8 mouse cellular contexts compared by ENCODE assay signal in genomic region chr2:30983024-30983423, GRCm38 (mm10). TPM values are rescaled to one million over a fixed set of nuclear protein-coding genes. Genes with fewer than 3 reads are reported as not detected.
DNase-seq lines count a peak whose midpoint lies in the region; ATAC-seq and TF ChIP-seq lines count a peak whose summit lies in the region.

No protein-coding gene starts in this region.

- peak overlapping the region; percentile 77; the same call in 1 of the 2 replicates for H3K9ac ChIP-seq in forebrain, embryonic 13.5 days
- peak overlapping the region; percentile 82 for H3K9ac ChIP-seq in liver, embryonic 14.5 days (replicated peaks)

- no peak for ATAC-seq in forebrain, embryonic 13.5 days
- no peak for ATAC-seq in liver, embryonic 14.5 days (ENCODE audit: insufficient read depth)

- no peak for TF ChIP-seq CTCF in C2C12 (IDR thresholded peaks at IDR 0.05; ENCODE audit: control insufficient read depth, insufficient read depth, insufficient read length)
- TF ChIP-seq CTCF in liver, embryonic 14.5 days (IDR thresholded peaks at IDR 0.05; ENCODE audit: low read depth): no peak

- peaks cover 38% of the 10 kb centered on the region for H3K4me1 ChIP-seq in heart, embryonic 10.5 days
- H3K4me1 ChIP-seq in forebrain, embryonic 13.5 days: peaks cover 25% of the 10 kb centered on the region
- peaks cover 8 to 10% of the 10 kb centered on the region in 2 experiments; a peak in 3 of 4 replicates for H3K4me1 ChIP-seq in liver, embryonic 14.5 days (replicated peaks; ENCODE audit: control insufficient read depth in 2 of 2, insufficient read depth in 2 of 2, low read length in 1 of 2)

- H3K27me3 ChIP-seq in heart, embryonic 10.5 days (ENCODE audit: insufficient read depth, poor library complexity, severe bottlenecking): no peaks in the 10 kb centered on the region
- no peaks in the 10 kb centered on the region for H3K27me3 ChIP-seq in C2C12 (ENCODE audit: control insufficient read depth, insufficient read depth, insufficient read length)
- H3K27me3 ChIP-seq in forebrain, embryonic 13.5 days: no peaks in the 10 kb centered on the region
- H3K27me3 ChIP-seq in liver, embryonic 14.5 days (ENCODE audit: control insufficient read depth, insufficient read depth, low read length): no peaks in the 10 kb centered on the region

- no peak for TF ChIP-seq EP300 in liver, embryonic 14.5 days (IDR thresholded peaks at IDR 0.05; ENCODE audit: low read depth)

- H3K36me3 ChIP-seq in heart, embryonic 10.5 days: peaks cover 21% of the 10 kb centered on the region
- H3K36me3 ChIP-seq in C2C12 (ENCODE audit: control insufficient read depth, insufficient read depth): peaks cover 24% of the 10 kb centered on the region
- peaks cover 20% of the 10 kb centered on the region for H3K36me3 ChIP-seq in forebrain, embryonic 13.5 days (ENCODE audit: poor library complexity, severe bottlenecking)
- no peaks in the 10 kb centered on the region; the same call in none of the 2 replicates for H3K36me3 ChIP-seq in liver, embryonic 14.5 days (replicated peaks; ENCODE audit: control insufficient read depth, insufficient read depth, low read depth)

- H3K79me3 ChIP-seq in C2C12 (ENCODE audit: low read depth): peaks cover 14% of the 10 kb centered on the region

- WGBS in heart, embryonic 10.5 days: 50% methylated on average over 7 of the region's 7 CpGs
- WGBS in forebrain, embryonic 13.5 days: 48% methylated on average over 7 of the region's 7 CpGs
- WGBS in liver, embryonic 14.5 days (ENCODE audit: insufficient replicate concordance): 59% methylated on average over 7 of the region's 7 CpGs

- H3K4me3 ChIP-seq in heart, embryonic 10.5 days: peak overlapping the region; percentile 85
- H3K4me3 ChIP-seq in C2C12 (ENCODE audit: insufficient read depth, poor library complexity, severe bottlenecking): peak overlapping the region; percentile 63
- H3K4me3 ChIP-seq in forebrain, embryonic 13.5 days: peak overlapping the region; percentile 83
- H3K4me3 ChIP-seq in liver, embryonic 14.5 days (ENCODE audit: insufficient read depth in 1 of 2, low read depth in 2 of 2, low read length in 2 of 2): peak overlapping the region; percentile 60 to 88; a peak in 3 of 4 replicates

- H3ac ChIP-seq in C2C12 (ENCODE audit: control insufficient read depth, insufficient read length, low read depth): no peak overlapping the region

- DNase-seq in heart, embryonic 10.5 days (ENCODE audit: low spot score): no peak
- no peak for DNase-seq in heart, postnatal 10 days
- no peak for DNase-seq in liver, embryonic 14.5 days (ENCODE audit: low read depth in 3 of 3, low spot score in 3 of 3)
- peak; percentile 11 for DNase-seq in thymus, postnatal 25 days
- DNase-seq in gastrocnemius, postnatal 14 days: no peak
- no peak for DNase-seq in right cerebral cortex, adult 2 months (ENCODE audit: low spot score in 2 of 2)

- H3K27ac ChIP-seq in heart, embryonic 10.5 days: peak overlapping the region; percentile 85; the same call in 1 of the 2 replicates
- no peak overlapping the region for H3K27ac ChIP-seq in forebrain, embryonic 13.5 days
- H3K27ac ChIP-seq in liver, embryonic 14.5 days: no peak overlapping the region

- intact Hi-C loops in heart, postnatal 10 days (cut with DNase I): no loop called here
- intact Hi-C loops in gastrocnemius, postnatal 14 days (cut with DNase I; ENCODE audit: low total_unique reads): no loop called here

- H3K9me3 ChIP-seq in heart, embryonic 10.5 days: no peaks in the 10 kb centered on the region
- H3K9me3 ChIP-seq in forebrain, embryonic 13.5 days (replicated peaks): no peaks in the 10 kb centered on the region
- no peaks in the 10 kb centered on the region for H3K9me3 ChIP-seq in liver, embryonic 14.5 days (ENCODE audit: control insufficient read depth, low read length)

- peaks cover 43% of the 10 kb centered on the region for H3K79me2 ChIP-seq in C2C12 (ENCODE audit: control insufficient read depth, insufficient read depth)

- H3K4me2 ChIP-seq in forebrain, embryonic 13.5 days: peak overlapping the region; percentile 80
- peak overlapping the region; percentile 85 for H3K4me2 ChIP-seq in liver, embryonic 14.5 days (ENCODE audit: low read depth)

TF ChIP-seq in C2C12, 6 proteins besides CTCF, POLR2A, EP300 and RAD21:
- TF ChIP-seq MAX (IDR thresholded peaks at IDR 0.05) (no peak), USF1 (IDR thresholded peaks at IDR 0.05; ENCODE audit: low read depth) (no peak), CEBPB (IDR thresholded peaks at IDR 0.05; ENCODE audit: low read depth) (no peak), FOSL1 (IDR thresholded peaks at IDR 0.05; ENCODE audit: insufficient read depth, low read length, poor library complexity, severe bottlenecking) (no peak), MYOD1 (IDR thresholded peaks at IDR 0.05; ENCODE audit: control insufficient read depth, insufficient read length, low read depth) (no peak), MYOG (IDR thresholded peaks at IDR 0.05; ENCODE audit: control insufficient read depth, extremely low read depth, insufficient read length) (no peak)
TF ChIP-seq in C2C12: peak in this region for 0.

RNA-seq across cellular contexts. Expression of gene Usp20, which starts 0.9 kb away (rescaled TPM):
- polyA plus RNA-seq in heart, embryonic 10.5 days (2016; fragmentation: Nextera tagmentation; extraction: Ambion mirVana): 15.7 and 21.5 TPM in 2 replicates
- total RNA-seq in heart, postnatal 10 days (2021): 10 to 100 TPM; 58.5 to 61.1 TPM
- polyA plus RNA-seq in C2C12 (2012; fragmentation: generic; extraction: Trizol): 26.4 TPM
- polyA plus RNA-seq in forebrain, embryonic 13.5 days (2015; fragmentation: Nextera tagmentation; extraction: Ambion mirVana): 34.6 and 35.2 TPM in 2 replicates
- 2.5 and 2.7 TPM in 2 replicates for polyA plus RNA-seq in liver, embryonic 14.5 days (2012; rRNA removed)
- 2.7 and 3.2 TPM in 2 replicates for polyA plus RNA-seq in liver, embryonic 14.5 days (2014; fragmentation: Nextera tagmentation; extraction: Ambion mirVana)
- 10 to 100 TPM; 11.6 to 13.1 TPM for total RNA-seq in gastrocnemius, postnatal 14 days (2021)

RNA-seq across cellular contexts. Expression of gene BC005624, which starts 1.0 kb away (rescaled TPM):
- polyA plus RNA-seq in heart, embryonic 10.5 days (2016; fragmentation: Nextera tagmentation; extraction: Ambion mirVana): 36.9 and 42.6 TPM in 2 replicates
- 10 to 100 TPM; 19.2 to 19.9 TPM for total RNA-seq in heart, postnatal 10 days (2021)
- polyA plus RNA-seq in C2C12 (2012; fragmentation: generic; extraction: Trizol): 36.9 TPM
- 75.7 and 81.0 TPM in 2 replicates for polyA plus RNA-seq in forebrain, embryonic 13.5 days (2015; fragmentation: Nextera tagmentation; extraction: Ambion mirVana)
- 13.2 and 24.4 TPM in 2 replicates for polyA plus RNA-seq in liver, embryonic 14.5 days (2012; rRNA removed)
- polyA plus RNA-seq in liver, embryonic 14.5 days (2014; fragmentation: Nextera tagmentation; extraction: Ambion mirVana): 22.2 and 25.7 TPM in 2 replicates
- 10 to 100 TPM; 16.1 to 17.4 TPM for total RNA-seq in gastrocnemius, postnatal 14 days (2021)

RNA-seq across cellular contexts. Expression of gene Tor1a, which starts 15.3 kb away (rescaled TPM):
- 65.1 and 80.5 TPM in 2 replicates for polyA plus RNA-seq in heart, embryonic 10.5 days (2016; fragmentation: Nextera tagmentation; extraction: Ambion mirVana)
- total RNA-seq in heart, postnatal 10 days (2021): 10 to 100 TPM; 18.9 to 20.7 TPM
- polyA plus RNA-seq in C2C12 (2012; fragmentation: generic; extraction: Trizol): 59.2 TPM
- 95.0 and 105 TPM in 2 replicates for polyA plus RNA-seq in forebrain, embryonic 13.5 days (2015; fragmentation: Nextera tagmentation; extraction: Ambion mirVana)
- 25.0 and 29.3 TPM in 2 replicates for polyA plus RNA-seq in liver, embryonic 14.5 days (2012; rRNA removed)
- polyA plus RNA-seq in liver, embryonic 14.5 days (2014; fragmentation: Nextera tagmentation; extraction: Ambion mirVana): 34.3 and 34.8 TPM in 2 replicates
- total RNA-seq in gastrocnemius, postnatal 14 days (2021): 10 to 100 TPM; 11.2 to 11.7 TPM

RNA-seq across cellular contexts. Expression of gene Tor1b, which starts 30.3 kb away (rescaled TPM):
- 24.6 and 25.4 TPM in 2 replicates for polyA plus RNA-seq in heart, embryonic 10.5 days (2016; fragmentation: Nextera tagmentation; extraction: Ambion mirVana)
- total RNA-seq in heart, postnatal 10 days (2021): 10 to 100 TPM; 29.3 to 34.0 TPM
- polyA plus RNA-seq in C2C12 (2012; fragmentation: generic; extraction: Trizol): 30.5 TPM
- 23.3 and 26.4 TPM in 2 replicates for polyA plus RNA-seq in forebrain, embryonic 13.5 days (2015; fragmentation: Nextera tagmentation; extraction: Ambion mirVana)
- polyA plus RNA-seq in liver, embryonic 14.5 days (2012; rRNA removed): 10.7 and 14.6 TPM in 2 replicates
- polyA plus RNA-seq in liver, embryonic 14.5 days (2014; fragmentation: Nextera tagmentation; extraction: Ambion mirVana): 14.7 and 15.7 TPM in 2 replicates
- 10 to 100 TPM; 17.7 to 18.7 TPM for total RNA-seq in gastrocnemius, postnatal 14 days (2021)

RNA-seq across cellular contexts. Expression of gene Ptges, which starts 53.4 kb away (rescaled TPM):
- polyA plus RNA-seq in heart, embryonic 10.5 days (2016; fragmentation: Nextera tagmentation; extraction: Ambion mirVana): 4.2 and 6.1 TPM in 2 replicates
- 1 to 10 TPM; 1.1 to 2.3 TPM for total RNA-seq in heart, postnatal 10 days (2021)
- polyA plus RNA-seq in C2C12 (2012; fragmentation: generic; extraction: Trizol): 0.70 TPM
- 1.5 and 2.1 TPM in 2 replicates for polyA plus RNA-seq in forebrain, embryonic 13.5 days (2015; fragmentation: Nextera tagmentation; extraction: Ambion mirVana)
- 0.10 and 0.12 TPM in 2 replicates for polyA plus RNA-seq in liver, embryonic 14.5 days (2012; rRNA removed)
- polyA plus RNA-seq in liver, embryonic 14.5 days (2014; fragmentation: Nextera tagmentation; extraction: Ambion mirVana): 0.19 TPM in 1 of 2 replicates, not detected in the other
- total RNA-seq in gastrocnemius, postnatal 14 days (2021): 1 to 10 TPM; 6.3 to 9.7 TPM
